Mouse (Mus musculus) inflammation-experienced regulatory T-cells (primary cell): ENCODE measurements around the gene Mgst3. TPM values are rescaled to one million over a fixed set of nuclear protein-coding genes. Genes with fewer than 3 reads are reported as not detected.

ENCODE experiments used
- polyA plus RNA-seq, 2 experiments: library from polyadenylated mRNA; unstranded; fragments of 100-300 nt; shearing (Covaris generic); gene quantifications; one replicate each; pipeline ENCODE4 v1.2.1; 2017

The Mgst3 gene
- polyA plus RNA-seq = 1 to 10 TPM; 3.1 to 4.1 TPM

DNA sequence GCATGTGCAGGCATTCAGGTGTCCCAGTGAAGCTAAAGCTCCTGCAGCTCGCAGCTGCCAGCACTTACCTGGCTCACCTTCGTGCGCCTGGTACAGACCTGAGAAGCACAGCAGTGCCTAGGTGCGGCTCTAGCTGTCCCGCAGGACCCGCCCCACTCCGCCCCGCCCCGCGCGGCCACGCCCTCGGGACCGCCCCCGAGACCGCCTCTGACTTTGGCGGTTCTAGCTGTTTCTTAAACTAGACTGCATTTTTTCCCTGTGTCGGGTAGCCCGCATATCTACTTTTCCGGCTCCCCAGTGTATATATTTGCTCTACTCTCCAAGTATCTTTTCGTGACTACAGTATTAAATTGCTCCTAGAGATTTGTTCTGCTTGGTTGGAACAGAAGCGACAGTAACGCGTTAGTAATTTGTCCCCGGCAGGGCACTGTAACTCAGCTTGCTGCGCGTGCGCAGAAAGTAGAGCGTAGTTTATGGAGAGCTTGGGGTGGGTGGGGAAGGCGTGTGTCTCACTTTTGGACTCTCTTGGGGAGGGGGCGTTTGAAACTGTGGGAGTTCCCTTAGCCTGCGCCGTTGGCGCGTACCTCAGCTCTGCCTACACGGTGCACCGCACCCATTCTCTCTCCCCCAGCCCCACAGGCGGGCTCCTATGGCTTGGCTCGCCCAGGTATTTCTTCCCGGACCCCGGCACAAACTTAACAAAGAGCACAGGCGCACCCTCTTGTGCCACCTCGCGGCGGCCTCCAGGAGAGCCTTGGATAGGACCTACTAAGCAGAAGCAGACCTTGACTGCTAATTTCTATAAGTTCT lies at the start of gene Mgst3:
Gene Mgst3 (minus strand): TSS at position 159 of the 810 bp plus-strand sequence.

DNA sequence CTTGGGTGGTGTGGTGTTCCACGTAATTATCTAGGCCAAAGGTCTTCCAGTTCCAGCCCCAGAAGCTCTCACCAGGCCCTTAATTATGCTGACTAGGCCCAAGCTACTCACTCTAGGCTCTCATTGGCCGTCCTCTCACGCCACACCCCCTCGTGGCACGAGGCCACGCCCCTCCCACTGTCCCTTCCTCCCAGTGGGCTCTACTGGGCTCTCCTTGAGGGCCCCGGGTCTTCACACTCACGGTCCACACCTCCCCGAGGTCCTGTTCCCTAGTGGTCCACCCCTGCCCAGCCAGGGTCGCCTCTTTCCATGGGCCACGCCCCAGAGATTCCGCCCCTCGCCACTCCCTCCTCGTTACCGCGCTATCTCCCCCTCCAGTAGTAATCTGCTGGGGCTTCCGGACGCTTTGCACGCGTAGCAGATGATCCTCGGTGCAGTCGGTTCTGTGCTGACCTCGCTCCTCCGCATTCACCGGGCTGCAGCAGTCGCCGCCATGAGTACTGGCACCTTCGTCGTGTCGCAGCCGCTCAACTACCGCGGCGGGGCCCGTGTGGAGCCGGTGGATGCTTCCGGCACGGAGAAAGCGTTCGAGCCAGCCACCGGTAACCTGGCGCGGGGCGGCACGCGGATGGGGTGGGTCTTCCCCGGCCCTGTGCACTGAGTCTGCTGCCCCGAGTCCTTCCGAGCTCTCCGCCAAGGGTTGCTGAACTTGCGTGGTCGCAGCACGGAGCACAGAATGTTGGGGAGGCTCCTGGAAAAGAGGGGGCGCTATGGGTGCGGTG lies 43.6 kb downstream of the Mgst3 start, which contains the start of gene Aldh9a1:
Gene Aldh9a1 (plus strand): TSS at position 177 of the 782 bp plus-strand sequence.

Other genes with a start within 250 kb of the Mgst3 start
- 10 to 100 TPM; 58.0 to 60.0 TPM for gene Uck2, start 108.5 kb downstream of the Mgst3 start, polyA plus RNA-seq
- 100 to 1,000 TPM in 1 of 2 experiments, 10 to 100 TPM in 1; 87.7 to 130 TPM for gene Tmco1, start 85.5 kb downstream of the Mgst3 start, polyA plus RNA-seq
- 10 to 100 TPM; 55.9 to 62.7 TPM for gene Aldh9a1, start 43.9 kb downstream of the Mgst3 start, polyA plus RNA-seq
- not detected for gene Lrrc52, start 72.9 kb upstream of the Mgst3 start, polyA plus RNA-seq
- under 1 TPM in 1 of 2 experiments, not detected in 1; 0.26 TPM for gene Rxrg, start 204.5 kb upstream of the Mgst3 start, polyA plus RNA-seq